In the genomic region with DNA sequence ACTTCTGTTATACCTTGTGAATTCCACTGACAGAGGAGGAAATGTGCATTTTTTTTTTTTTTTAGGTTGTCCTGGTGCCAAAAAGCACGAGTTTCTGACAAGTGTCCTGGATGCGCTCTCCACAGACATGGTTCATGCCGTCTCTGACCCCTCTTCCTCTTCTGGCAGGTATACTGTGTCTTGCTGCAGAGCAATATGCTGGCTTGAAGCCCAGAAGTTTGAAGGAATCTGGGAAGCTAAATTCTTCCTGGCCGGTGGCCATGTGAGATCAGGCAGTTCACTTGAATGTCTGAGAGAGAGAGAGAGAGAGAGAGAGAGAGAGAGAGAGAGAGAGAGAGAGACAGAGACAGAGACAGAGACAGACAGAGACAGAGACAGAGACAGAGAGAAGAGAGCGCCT, we compare ENCODE assay signal across 8 mouse cellular contexts.
A peak's percentile ranks its signal among the peaks of the same experiment; 100 is the strongest.
DNase-seq lines count a peak whose midpoint lies in the region; ATAC-seq and TF ChIP-seq lines count a peak whose summit lies in the region.

No protein-coding gene starts in this region.

- ATAC-seq in hindbrain, embryonic 16.5 days, result peak; percentile 61; the same call in 1 of the 2 replicates
- no peak for ATAC-seq in hindbrain, embryonic 13.5 days (ENCODE audit: low FRiP score)
- ATAC-seq in lung, postnatal 0 days, result no peak
- no peak for ATAC-seq in erythroblast, adult 5-6 weeks (replicated peaks; ENCODE audit: low FRiP score, poor library complexity, severe bottlenecking)

- TF ChIP-seq EP300 in lung, postnatal 0 days (IDR thresholded peaks at IDR 0.05), result no peak

- TF ChIP-seq CTCF in lung, postnatal 0 days (IDR thresholded peaks at IDR 0.05), result no peak

- no peak overlapping the region for H3K9ac ChIP-seq in hindbrain, embryonic 16.5 days (ENCODE audit: low read depth, low read length)
- H3K9ac ChIP-seq in hindbrain, embryonic 13.5 days, result no peak overlapping the region
- no peak overlapping the region for H3K9ac ChIP-seq in lung, postnatal 0 days (replicated peaks; ENCODE audit: low read depth)

- no peaks in the 10 kb centered on the region for H3K36me3 ChIP-seq in hindbrain, embryonic 16.5 days (ENCODE audit: control insufficient read depth, insufficient read depth, low read length)
- H3K36me3 ChIP-seq in hindbrain, embryonic 13.5 days, result no peaks in the 10 kb centered on the region
- H3K36me3 ChIP-seq in lung, postnatal 0 days (ENCODE audit: insufficient read depth, low read length), result no peaks in the 10 kb centered on the region

- intact Hi-C loops in heart, postnatal 25 days (cut with DNase I), result no loop called here

- H3K27me3 ChIP-seq in hindbrain, embryonic 16.5 days (replicated peaks; ENCODE audit: control insufficient read depth, insufficient read depth, low read length), result no peaks in the 10 kb centered on the region
- no peaks in the 10 kb centered on the region for H3K27me3 ChIP-seq in hindbrain, embryonic 13.5 days
- H3K27me3 ChIP-seq in lung, postnatal 0 days (replicated peaks; ENCODE audit: insufficient read depth, low read length), result no peaks in the 10 kb centered on the region

- H3K4me1 ChIP-seq in hindbrain, embryonic 16.5 days (ENCODE audit: control insufficient read depth, insufficient read depth, low read depth, low read length), result no peaks in the 10 kb centered on the region
- peaks cover 6% of the 10 kb centered on the region; the same call in 1 of the 2 replicates for H3K4me1 ChIP-seq in hindbrain, embryonic 13.5 days (replicated peaks)
- H3K4me1 ChIP-seq in lung, postnatal 0 days (ENCODE audit: insufficient read depth, low read depth, low read length), result no peaks in the 10 kb centered on the region

- DNase-seq in adrenal gland, postnatal 25 days, result peak; percentile 27
- peak; percentile 19 for DNase-seq in heart, postnatal 25 days (ENCODE audit: low spot score)
- DNase-seq in lung, postnatal 0 days (ENCODE audit: low spot score), result peak; percentile 66
- no peak for DNase-seq in thymus, postnatal 14 days
- DNase-seq in embryo, embryonic 9.5 days (ENCODE audit: extremely low spot score), result no peak

- H3K4me2 ChIP-seq in hindbrain, embryonic 16.5 days (ENCODE audit: low read length), result no peak overlapping the region
- no peak overlapping the region for H3K4me2 ChIP-seq in hindbrain, embryonic 13.5 days
- H3K4me2 ChIP-seq in lung, postnatal 0 days (replicated peaks; ENCODE audit: low read depth, low read length), result no peak overlapping the region

- no peaks in the 10 kb centered on the region for H3K9me3 ChIP-seq in hindbrain, embryonic 16.5 days (ENCODE audit: control insufficient read depth, low read length)
- no peaks in the 10 kb centered on the region for H3K9me3 ChIP-seq in hindbrain, embryonic 13.5 days
- no peaks in the 10 kb centered on the region for H3K9me3 ChIP-seq in lung, postnatal 0 days (ENCODE audit: low read length)

- 57% methylated on average over 5 of the region's 5 CpGs for WGBS in hindbrain, embryonic 16.5 days
- 75% methylated on average over 5 of the region's 5 CpGs for WGBS in hindbrain, embryonic 13.5 days
- 22% methylated on average over 5 of the region's 5 CpGs for WGBS in lung, postnatal 0 days

- no peak overlapping the region for H3K4me3 ChIP-seq in hindbrain, embryonic 16.5 days (ENCODE audit: low read length)
- H3K4me3 ChIP-seq in hindbrain, embryonic 13.5 days, result no peak overlapping the region
- no peak overlapping the region for H3K4me3 ChIP-seq in lung, postnatal 0 days (ENCODE audit: low read depth, low read length)

- no peak overlapping the region for H3K27ac ChIP-seq in hindbrain, embryonic 16.5 days (ENCODE audit: low read depth, low read length)
- no peak overlapping the region for H3K27ac ChIP-seq in hindbrain, embryonic 13.5 days
- H3K27ac ChIP-seq in lung, postnatal 0 days (ENCODE audit: low read length), result no peak overlapping the region

Comparison
In these comparisons a context has a peak if more than half of its experiments do, and no peak if none do; other contexts are left out.
1. DNase-seq: peak in adrenal gland, postnatal 25 days (single experiment), heart, postnatal 25 days (single experiment) and lung, postnatal 0 days (single experiment); none in thymus, postnatal 14 days (single experiment) and embryo, embryonic 9.5 days (single experiment).